Mouse (Mus musculus) T-helper 1 cell (primary cell): ENCODE data around the gene Nmnat3.

Experiments
- in situ Hi-C: fragments of 300-600 bp; cut with MboI, MseI; formaldehyde crosslinking; loops from one replicate; pipeline ENCODE4 v1.15.1; 2025; ENCODE audit warnings: high pct_unique_total_duplicates

Nmnat3 gene

DNA sequence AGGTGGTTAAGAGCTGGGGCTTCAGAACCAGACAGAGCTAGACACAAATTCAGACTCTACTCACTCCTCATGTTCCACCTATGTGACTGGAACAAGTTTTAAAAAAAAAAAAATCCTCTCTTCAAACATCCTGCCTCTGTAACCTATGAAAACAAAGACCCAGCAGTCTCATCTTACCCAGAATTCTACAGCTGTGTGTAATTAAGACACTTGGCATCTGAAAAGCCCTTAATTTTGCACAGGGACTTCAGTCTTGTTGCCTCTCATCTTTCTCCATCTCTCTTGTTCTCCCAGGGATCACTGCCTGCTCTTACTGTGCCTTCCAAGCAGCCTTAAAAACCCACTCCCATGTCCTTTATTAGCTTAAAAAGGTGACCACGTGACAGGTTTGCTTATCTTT is 133.4 kb downstream of the Nmnat3 start:
- in situ Hi-C loops: no loop called here

DNA sequence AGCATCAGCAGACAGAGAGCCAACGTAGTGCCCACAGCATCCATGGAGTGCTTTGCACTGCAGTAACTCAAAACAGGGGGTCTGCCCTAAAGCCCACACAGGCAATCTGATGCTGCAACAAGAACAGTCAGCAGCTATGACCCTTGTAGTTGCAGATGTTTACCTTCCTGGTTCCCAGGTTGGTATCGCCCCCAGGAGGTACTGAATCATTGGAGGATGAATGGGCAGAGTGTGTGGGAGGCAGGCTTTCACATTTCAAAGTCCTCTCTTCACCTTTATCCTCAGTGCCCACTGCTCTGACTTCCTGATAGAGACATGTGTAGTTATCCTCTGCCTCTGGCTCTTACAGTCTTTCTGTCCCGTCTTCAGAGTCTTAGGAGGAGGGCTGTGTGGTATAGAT is 134.7 kb downstream of the Nmnat3 start:
- in situ Hi-C loops: no loop called here

DNA sequence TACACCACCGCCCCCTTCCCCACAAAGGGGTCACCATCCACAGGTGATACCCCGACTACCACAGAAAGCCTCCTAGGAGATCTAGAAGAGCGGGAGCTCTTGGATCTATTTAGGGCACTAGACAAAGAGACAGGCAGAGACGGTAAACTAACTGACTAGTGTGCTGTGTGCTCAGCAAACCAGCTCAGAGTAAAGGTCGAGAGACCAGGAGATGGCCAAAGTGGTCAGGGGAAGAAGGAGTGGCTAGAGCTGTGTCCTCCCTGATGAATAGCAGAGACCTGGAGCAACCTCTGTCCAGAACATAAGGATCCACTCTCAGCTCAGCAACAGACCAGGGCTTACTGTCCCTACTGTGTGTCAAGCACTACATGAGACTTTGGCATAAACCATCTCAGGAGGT is 135.4 kb downstream of the Nmnat3 start, which contains the start of gene Rbp1:
Gene Rbp1 (plus strand): TSS at position 306 of the 400 bp plus-strand sequence.
- in situ Hi-C loops: no loop called here

DNA sequence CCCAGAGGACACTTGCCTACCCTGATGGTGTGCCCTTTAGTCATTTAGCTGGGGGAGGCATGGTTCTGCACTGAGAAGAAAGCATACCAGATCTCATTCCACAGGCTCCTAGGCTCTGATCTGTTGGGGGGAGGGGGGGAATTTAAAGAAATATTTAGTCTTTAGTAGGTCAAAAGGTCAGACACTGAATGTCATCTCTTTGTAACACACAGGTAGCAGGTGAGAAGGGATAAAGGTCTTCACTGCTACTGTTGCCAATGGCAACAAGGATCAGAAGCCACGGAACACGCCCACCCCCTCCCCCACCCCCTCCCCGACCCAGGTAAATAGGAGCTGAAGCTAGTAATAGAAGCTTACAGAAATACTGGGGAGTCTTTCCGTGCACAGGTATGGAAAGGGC is 136.5 kb downstream of the Nmnat3 start:
- in situ Hi-C loops: no loop called here

DNA sequence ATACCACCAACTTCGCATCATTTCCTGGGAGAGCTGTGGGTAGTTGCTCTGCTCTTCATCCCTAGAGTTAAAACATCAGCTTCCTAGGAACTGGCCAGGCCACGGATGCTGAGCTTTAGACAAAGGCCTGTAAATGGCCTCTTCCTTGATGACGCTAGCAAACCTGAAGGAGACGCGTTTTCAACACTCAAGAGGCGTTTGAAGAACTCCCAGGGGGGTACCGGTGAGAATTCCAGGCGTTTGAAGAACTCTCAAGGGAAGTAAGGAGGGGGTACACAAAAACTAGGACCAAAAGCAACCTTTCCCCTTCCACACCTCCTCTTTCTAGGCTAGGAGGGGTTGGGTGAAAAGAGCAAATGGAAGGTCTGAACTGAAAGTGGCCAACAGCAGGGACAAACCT is 137.1 kb downstream of the Nmnat3 start:
- in situ Hi-C loops: no loop called here

DNA sequence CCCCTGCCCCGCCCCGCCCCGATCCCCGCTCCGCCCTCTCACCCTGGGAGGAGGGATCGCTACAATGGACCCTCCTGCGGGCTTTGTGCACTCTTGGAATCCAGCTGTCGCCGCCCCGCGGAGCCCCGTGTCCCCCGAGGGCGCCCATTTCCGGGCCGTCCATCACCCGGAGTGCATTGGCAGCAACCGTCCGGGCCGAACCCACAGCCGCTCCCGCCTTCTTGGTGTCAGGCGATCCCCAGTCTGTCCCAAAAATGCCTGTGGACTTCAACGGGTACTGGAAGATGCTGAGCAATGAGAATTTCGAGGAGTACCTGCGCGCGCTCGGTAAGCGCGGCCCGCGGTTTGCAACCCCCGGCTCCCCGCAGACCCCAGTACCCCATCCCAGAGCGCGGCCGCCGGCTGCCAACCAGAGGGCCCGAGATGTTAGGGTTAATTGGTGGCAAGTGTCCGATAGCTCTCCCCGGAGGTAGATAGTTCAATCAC is 137.5 kb downstream of the Nmnat3 start:
- in situ Hi-C loops: no loop called here

DNA sequence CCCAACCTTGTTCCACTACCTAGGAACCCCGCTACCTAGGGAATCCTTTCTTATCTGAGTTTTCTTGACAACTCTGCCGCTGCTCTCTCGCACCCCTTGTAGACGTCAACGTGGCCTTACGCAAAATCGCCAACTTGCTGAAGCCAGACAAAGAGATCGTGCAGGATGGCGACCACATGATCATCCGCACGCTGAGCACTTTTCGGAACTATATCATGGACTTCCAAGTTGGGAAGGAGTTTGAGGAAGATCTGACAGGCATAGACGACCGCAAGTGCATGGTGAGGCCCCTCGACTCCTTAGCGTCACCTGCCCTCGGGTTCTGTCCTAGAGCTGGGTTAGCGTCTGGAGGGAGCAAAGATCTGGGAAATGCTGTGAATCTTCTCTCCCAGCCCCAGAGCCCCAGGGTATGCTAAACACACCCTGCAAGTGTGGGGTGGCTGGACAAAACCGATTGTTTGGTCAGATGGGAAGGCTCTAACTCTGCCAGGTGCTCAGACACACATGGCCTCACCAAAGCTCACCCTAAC is 138.2 kb downstream of the Nmnat3 start:
- in situ Hi-C loops: no loop called here

DNA sequence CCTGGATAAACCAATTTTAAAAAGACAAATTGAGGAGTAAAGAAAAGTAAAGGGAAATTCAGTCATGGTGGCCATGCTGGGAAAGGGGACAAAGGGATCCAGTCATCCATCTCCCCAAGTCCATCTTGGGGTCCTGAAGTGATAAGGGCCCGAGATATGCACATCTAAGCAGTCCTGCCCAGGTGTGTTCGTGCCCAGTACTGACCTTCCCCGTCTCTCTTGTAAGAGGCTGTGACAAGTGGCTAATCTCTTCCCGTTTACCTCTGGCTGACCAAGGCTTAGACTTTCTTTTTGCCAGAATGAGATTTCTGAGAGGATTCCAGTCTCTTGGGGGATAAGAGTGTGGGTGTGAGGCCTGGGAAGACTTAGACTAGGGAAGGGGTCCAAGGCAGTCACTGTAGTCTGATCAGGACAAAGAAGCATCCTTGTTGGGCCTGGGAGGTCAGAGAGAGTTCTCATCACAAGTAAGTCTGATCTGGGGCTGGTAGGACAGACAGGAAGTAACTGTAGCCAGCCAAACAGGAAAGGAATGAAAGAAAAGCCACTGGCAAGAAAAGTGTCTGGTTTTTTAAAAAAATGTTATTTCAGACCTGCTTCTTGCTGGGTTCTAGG is 140.8 kb downstream of the Nmnat3 start:
- in situ Hi-C loops: no loop called here

DNA sequence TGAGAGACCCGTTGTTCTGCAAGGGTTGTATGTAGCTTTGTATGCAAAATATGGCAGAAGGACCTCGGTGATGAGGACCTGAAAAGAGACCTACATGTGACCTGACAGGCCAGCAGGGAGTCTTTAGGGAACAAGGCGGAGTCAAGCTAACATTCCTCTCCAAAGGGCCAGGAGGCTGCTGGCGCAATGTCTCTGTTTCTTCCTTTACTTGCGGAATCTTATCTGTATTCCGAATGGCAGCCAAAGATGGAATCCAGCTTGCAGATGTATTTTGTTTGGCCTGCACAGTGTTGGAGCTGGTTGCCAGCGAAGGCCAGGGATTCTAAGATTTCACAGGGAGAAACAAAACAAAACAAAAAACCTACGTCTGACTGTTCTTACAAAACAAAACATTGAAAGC is 141.5 kb downstream of the Nmnat3 start:
- in situ Hi-C loops: no loop called here

DNA sequence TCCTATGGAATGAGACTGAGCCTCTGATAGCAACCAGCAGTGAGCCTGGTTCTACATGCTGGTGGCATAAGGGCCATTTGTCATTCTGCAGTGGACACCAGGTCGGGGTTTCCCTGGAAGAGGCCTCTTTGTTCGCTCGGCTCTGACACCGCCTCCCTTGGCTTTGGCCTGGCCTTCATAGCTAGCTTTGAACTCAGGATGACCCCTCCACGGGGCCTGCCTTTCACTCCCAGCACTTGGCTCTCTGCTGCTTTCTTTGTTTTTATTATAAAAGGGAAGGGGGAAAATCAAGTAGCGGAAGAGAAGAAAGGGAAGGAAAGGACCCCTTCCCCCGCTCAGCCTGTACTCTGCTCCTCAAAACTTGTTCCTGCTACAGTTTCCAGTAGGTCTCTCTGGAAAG is 142.6 kb downstream of the Nmnat3 start:
- in situ Hi-C loops: no loop called here

DNA sequence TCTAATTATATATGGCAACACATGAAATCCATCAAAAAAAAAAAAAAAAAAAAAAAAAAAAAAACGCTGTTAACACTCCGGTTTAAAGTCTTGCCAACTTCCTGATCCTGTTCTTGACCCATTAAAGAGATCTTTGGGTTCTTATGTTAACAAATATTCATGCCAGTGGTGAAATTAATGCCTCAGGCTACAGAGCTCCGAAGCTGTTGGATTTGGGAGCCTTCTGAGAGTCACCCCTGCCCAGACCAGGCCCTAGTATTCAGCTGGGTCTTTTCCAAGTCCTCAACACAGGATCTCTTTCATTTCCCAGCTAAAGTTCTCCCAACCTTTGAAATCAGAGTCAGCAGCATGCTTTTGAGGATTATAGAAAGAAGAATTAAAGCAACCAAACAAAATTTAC is 143.3 kb downstream of the Nmnat3 start:
- in situ Hi-C loops: no loop called here

DNA sequence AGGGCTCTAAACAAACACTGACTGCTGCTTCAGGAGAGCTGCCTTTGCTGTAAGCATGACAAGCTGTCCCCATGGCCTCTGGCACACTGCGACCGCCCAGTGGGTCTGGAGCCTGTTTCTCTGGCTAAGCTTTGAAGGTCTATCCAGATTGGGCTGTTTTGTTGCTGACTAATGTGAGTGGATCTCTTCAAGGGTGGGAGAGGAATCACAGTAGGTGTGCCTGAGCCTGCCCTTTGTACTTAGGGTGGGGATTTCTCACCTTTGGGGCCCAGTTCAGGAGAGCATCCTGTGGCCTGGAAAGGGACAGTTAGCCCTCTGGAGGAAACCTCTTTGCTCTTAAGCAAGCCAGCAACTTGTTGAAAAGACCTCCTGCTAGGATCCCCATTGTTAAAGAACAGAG is 145.8 kb downstream of the Nmnat3 start:
- in situ Hi-C loops: no loop called here

DNA sequence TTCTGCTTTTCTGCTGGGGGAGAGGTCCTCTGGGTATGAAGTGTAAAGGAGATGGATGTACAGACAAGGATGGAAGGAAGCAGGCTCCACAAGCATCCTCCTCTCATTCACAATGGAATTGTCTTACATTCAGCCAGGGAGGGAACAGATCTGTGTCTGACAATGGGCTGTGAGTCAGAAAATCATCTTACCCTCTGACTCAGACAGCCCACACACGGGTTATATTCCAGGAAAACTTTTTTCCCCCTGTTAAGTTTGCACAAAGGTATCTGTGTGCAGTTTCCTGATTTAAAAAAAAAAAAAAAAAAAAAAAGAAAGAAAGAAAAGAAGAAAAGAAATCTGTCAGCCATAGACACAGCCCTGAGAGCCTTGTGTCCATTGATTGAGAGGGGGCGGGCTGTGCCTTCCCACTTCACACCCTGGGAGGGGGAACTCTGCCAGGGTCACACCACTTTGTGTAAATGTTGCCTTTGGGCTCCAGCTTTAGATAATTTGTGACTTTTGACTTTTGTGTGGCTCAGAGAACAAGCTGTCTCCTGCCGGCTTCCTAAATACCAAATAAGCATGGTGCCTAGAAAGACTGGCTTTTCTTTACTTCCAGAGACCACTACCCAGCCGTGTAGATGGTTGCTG is 146.8 kb downstream of the Nmnat3 start:
- in situ Hi-C loops: no loop called here

DNA sequence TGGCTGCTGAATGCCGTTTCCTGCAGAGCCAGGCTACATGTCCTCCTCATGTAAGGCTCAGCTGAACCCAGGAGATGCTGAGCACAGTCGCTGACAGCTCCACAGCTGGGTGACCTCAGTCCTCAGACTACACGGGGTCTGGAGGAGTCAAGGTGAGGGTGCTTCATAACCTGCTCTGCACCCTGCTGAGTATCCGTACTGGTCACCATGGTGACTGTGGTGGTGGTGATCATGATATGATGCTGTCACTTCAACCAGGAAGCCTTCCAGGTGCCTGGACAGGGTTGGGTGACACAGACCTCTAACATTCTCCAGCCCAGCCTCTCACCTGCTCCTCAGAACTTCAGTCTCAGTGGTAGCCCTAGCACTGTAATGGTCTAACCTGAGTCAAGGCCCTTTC is 150.6 kb downstream of the Nmnat3 start:
- in situ Hi-C loops: no loop called here

DNA sequence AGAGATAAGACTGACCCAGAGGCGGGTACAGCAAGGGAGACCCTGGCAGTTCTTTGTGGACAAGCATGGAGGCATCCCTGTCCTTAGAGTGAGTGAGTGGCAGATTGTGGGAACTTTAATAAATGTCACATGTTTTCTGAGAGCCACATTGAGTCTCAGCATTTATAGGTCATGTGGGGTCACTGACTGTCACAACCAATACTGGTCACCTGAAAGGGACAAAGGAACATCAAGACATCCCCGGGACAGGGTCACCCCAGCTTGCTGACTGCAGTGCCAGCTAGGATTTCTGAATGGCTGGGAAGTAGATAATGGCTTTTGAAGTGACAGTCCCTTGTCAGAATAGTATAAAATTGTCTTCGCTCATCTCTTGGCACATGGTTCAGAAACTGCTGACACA is 151.9 kb downstream of the Nmnat3 start:
- in situ Hi-C loops: no loop called here

DNA sequence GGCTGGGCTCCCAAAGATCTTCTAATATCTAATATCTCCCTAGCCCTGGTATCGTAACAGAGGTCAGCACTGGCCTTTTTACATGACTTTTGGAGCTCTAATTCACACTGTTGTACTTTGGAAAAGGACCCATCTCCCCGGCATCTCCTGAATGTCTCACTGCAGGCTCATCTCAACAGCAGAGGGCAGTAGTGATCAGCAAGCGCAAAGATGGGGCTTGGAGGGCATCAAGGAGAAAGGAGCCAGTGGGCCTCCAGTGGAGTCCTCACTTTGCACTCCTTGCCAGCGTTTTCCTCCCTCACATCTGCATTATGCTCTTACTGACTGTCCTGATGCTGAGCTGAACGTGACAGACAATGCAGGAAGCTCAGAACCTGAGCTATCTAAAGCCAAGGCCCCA is 155.4 kb downstream of the Nmnat3 start:
- in situ Hi-C loops: no loop called here

DNA sequence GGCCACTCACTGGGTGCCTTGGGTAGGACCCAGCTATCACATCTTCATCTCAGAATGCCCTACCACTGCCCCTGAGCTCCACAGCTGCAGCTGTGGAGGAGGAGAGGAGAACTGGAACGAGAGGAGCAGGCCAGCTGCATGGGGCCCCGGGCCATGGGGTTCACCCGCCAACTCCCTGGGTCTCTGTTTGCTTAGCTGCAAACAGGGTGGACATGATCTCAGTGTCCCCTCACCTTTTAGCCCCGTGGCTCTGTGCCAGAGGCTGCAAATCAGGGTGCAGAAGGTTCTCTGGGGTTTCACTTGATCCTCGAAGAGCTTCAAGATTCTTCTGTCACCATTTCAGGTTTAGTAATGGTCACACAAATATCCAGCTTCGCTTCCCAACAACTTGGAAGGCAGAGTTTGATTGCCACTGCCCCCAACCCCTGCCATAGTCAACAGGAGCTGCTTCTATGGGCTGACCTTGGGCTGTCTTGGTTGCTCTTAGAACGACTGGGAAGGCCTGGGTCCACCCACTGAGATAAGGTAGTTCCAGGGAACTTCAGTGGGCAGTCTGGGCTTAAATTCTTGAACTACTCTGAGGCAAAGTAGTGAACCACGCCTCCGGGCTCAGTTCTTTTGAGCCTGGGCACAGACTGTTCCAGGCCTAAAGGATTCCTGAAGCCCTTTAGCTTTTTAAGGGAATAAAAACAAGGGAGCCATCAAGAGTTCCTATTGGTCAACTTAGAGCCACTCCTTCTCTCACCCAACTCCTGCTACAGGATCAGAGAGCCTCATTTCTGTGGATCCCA is 158.3 kb downstream of the Nmnat3 start:
- in situ Hi-C loops: no loop called here

DNA sequence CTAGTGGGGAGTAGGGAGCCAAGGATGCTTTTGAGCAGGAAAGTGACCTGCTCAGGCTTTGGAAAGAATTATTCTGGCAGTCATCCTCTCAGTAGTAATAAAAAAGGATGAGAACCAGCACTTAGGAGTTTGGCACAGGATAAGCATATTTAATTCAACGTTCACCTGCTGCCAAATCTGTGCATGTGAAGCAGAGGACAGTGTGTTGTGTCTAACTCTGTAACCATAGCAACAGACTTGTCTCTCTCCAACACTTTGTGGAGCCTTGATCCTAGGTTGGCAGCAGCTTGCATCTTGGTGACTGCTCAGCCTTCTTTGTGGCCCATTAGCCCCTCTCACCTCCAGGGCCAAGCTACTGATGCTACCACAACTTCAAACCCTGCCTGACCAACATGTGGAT is 163.7 kb downstream of the Nmnat3 start:
- in situ Hi-C loops: no loop called here

DNA sequence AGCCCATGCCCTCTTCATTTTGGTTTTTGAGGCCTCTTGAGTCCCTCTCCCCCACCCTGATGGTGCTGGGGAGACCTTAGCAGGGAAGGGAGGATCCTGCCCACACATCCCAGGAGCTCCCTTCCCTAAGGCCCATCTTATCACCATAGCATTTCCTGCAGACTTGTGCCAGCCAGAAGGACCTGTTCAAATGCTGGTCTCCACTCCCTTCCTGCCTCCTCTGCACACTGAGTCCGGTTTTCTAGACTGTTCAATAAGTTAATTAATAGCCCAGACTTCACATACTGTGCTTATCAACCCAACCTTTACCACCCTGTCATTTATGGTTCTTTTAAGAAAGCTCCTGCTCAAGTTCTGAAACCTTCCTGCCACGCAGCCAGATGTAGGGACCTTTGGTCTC is 179.5 kb downstream of the Nmnat3 start:
- in situ Hi-C loops: no loop called here
